Mouse (Mus musculus) stomach, postnatal 0 days (tissue): ENCODE measurements around the gene 4833420G17Rik.

Experiments
- CTCF ChIP-seq: IDR thresholded peaks from 2 replicates; pipeline ENCODE4 v1.5.1; 2016; ENCODE audit warnings: antibody characterized with exemption, low read depth, mild to moderate bottlenecking, moderate library complexity
- EP300 ChIP-seq: optimal IDR thresholded peaks from 2 replicates; pipeline ENCODE3; 2016; ENCODE audit warnings: antibody characterized with exemption

GRCm38 (mm10) chr13:119413026-119413425 is 49.5 kb upstream of the 4833420G17Rik start:
- TF ChIP-seq EP300 (no peak), CTCF (no peak)
